Mouse (Mus musculus) CH12.LX (cell line): ENCODE measurements at regions not wholly inside any gene's neighbourhood (a gene's known extent, or its start where the extent isn't known, plus 50 kb on each side); places are given as distances from the start of the nearest gene placed in this dataset.

Experiments used
- CTCF ChIP-seq, 2 experiments: IDR thresholded peaks in 1 of 2; conservative IDR thresholded peaks in 1 of 2; 2 replicates each; pipeline ENCODE4 v1.5.1; 2011 to 2012; ENCODE audit warnings: low read depth in 2 of 2, low read length in 2 of 2, improper control_type of control experiment in 1 of 2, inconsistent platforms in 1 of 2, mild to moderate bottlenecking in 1 of 2, moderate library complexity in 1 of 2
- HCFC1 ChIP-seq: IDR thresholded peaks from 2 replicates; pipeline ENCODE4 v1.6.1; 2012; ENCODE audit warnings: low read depth, mild to moderate bottlenecking, inconsistent platforms, low read length, improper control_type of control experiment
- MAZ ChIP-seq: IDR thresholded peaks from 2 replicates; pipeline ENCODE4 v1.6.1; 2012; ENCODE audit warnings: low read depth, mild to moderate bottlenecking, inconsistent platforms, low read length, improper control_type of control experiment, moderate library complexity
- MYC ChIP-seq: IDR thresholded peaks from 2 replicates; pipeline ENCODE4 v1.6.1; 2011; ENCODE audit warnings: low read depth, mild to moderate bottlenecking, improper control_type of control experiment, low read length
- POLR2A ChIP-seq: IDR thresholded peaks from 2 replicates; pipeline ENCODE4 v1.6.1; 2011; ENCODE audit warnings: low read depth, mild to moderate bottlenecking, improper control_type of control experiment, low read length
- TBP ChIP-seq: conservative IDR thresholded peaks from 2 replicates; pipeline ENCODE4 v1.6.1; 2011; ENCODE audit warnings: low read depth, low read length, improper control_type of control experiment
- USF1 ChIP-seq: IDR thresholded peaks from 2 replicates; pipeline ENCODE4 v1.6.1; 2014; ENCODE audit warnings: low read depth, mild to moderate bottlenecking, inconsistent platforms, low read length, improper control_type of control experiment
- USF2 ChIP-seq: conservative IDR thresholded peaks from 2 replicates; pipeline ENCODE4 v1.6.1; 2011; ENCODE audit warnings: low read depth, low read length, improper control_type of control experiment
- ZC3H11A ChIP-seq: IDR thresholded peaks from 2 replicates; pipeline ENCODE4 v1.6.1; 2012; ENCODE audit warnings: low read depth, mild to moderate bottlenecking, inconsistent platforms, low read length, improper control_type of control experiment
- ZKSCAN1 ChIP-seq: IDR thresholded peaks from 2 replicates; pipeline ENCODE4 v1.6.1; 2012; ENCODE audit warnings: low read depth, inconsistent platforms, low read length, improper control_type of control experiment, borderline replicate concordance

GRCm38 (mm10) chr10:39230634-39231410, 67.2 kb upstream of the Ccn6 start:
- TF ChIP-seq ZKSCAN1, result no peak
- no peak for TF ChIP-seq CTCF (conservative IDR thresholded peaks at IDR 0.05 in 1 of 2, IDR thresholded peaks at IDR 0.05 in 1 of 2; ENCODE audit: low read depth in 2 of 2, low read length in 2 of 2)
- no peak for TF ChIP-seq POLR2A
- TF ChIP-seq TBP, result no peak
- no peak for TF ChIP-seq USF2
- no peak for TF ChIP-seq ZC3H11A
- no peak for TF ChIP-seq MAZ
- TF ChIP-seq HCFC1, result no peak
- TF ChIP-seq MYC, result no peak
- no peak for TF ChIP-seq USF1
